Mouse (Mus musculus) layer of hippocampus, adult 11-12 months (tissue): Measurements from ENCODE around the gene Gm29797.

Experiments used
- DNase-seq: peaks from one replicate; pipeline ENCODE4 v3.0.0; 2022; ENCODE audit warnings: low spot score

Gm29797 gene

DNA sequence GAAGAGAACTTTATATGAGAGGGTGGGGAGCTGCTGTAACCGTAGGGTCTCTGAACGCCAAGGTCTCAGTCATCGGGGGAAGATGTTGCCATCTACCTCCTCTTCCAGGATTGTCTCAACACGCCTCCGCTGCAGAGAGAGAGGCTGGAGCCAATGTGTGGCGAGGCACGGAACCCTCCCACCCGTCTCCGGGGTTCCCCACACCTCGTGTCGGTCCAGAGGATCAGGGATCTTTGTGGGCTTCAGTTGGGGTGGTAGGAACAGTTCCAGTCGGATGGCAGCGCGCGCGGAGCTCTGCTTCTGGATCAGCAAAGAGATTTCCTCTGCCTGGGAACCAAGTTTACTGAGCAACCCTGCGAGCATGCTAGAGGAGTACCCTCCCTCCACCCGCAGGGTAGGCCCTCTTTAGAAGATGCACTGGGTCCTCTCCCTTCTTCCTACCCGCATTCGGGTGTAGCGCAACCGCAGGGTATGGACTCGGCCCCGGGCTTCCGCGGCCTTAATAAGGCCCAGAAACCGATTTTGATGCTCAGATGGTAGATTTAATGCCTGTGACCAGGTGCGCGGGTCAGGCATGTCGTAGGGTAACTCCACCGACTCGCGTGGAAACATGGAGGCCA, 40.1 kb downstream of the Gm29797 start:
- DNase-seq: no peak

DNA sequence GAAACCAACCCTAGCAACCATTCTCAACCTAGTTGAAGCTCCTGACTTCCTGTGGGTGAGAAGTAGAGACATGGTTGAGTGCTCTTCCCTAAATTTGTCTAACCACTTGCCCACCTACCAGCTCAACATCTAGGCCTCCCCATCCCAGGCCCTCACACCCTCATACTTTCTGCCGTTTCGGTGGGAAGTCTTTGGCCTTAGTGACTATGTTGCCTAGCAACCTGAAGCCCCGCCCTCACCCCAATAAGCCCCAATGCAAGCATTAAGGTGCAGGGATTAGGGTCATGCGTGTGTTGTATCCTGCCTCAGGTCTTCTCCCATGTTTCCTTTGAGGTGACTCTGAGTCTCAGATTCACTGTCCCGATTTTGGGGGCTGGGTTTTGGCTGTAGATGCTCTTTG, 41.4 kb downstream of the Gm29797 start, which contains the start of gene Lkaaear1:
Lkaaear1 (minus strand) TSS at position 202 of the 400 bp plus-strand sequence.
- DNase-seq: no peak

DNA sequence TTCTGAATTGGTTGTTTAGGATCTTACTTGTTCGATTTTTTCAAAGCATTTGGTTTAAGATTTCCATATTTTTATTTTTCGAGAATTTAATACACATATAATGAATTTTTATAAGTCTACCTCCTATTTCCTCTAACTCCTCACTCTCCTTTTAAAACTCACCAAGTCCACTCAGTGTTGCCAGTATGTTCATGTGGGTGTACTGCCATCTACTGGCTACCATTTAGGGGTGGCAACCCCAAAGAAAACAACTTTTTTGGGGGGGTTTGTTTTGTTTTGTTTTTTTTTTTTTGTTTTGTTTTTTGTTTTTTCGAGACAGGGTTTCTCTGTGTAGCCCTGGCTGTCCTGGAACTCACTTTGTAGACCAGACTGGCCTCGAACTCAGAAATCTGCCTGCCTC, 49.8 kb downstream of the Gm29797 start:
- DNase-seq: no peak
